In the genomic region with DNA sequence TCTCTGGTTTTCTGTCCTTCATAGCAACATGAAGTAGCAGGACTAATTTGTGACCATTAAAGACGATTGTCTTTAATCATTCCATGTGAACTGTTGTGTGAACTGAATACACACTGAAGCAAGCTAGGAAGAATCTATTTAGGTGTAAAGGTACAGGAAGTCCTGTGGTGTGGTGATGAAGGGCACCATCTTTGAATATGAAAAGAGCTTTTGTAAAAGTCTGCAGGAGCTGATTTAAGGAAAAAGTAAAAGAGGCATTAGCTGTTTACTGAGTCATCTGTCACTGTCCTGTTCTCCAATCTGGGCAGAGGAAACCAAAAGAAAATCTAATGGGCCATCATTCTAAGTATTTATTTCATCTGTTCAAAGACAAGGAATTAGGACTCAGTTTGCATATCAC, we compare ENCODE assay signal across 25 mouse cellular contexts.
"Had no signal": no experiment of that assay in that cellular context is flagged by ENCODE, and none has a peak within 500 bp of the region (broad histone marks: within the 10 kb centered on the region; RNA-seq: fewer than 3 reads in every experiment).

No protein-coding gene starts in this region.

- H3K9me3 ChIP-seq: embryonic facial prominence, embryonic 10.5 days; embryonic facial prominence, embryonic 12.5 days; embryonic facial prominence, embryonic 13.5 days; embryonic facial prominence, embryonic 15.5 days; forebrain, embryonic 10.5 days; forebrain, embryonic 12.5 days; forebrain, embryonic 13.5 days; forebrain, embryonic 15.5 days; heart, embryonic 10.5 days had no signal

- H3K4me3 ChIP-seq: embryonic facial prominence, embryonic 10.5 days; embryonic facial prominence, embryonic 12.5 days; embryonic facial prominence, embryonic 13.5 days; embryonic facial prominence, embryonic 15.5 days; erythroblast, embryonic 14.5 days; forebrain, embryonic 10.5 days; forebrain, embryonic 12.5 days; forebrain, embryonic 13.5 days; forebrain, embryonic 15.5 days; gastrocnemius, adult 2 months; heart, adult 2 months; heart, embryonic 10.5 days had no signal

- H3K27ac ChIP-seq: embryonic facial prominence, embryonic 10.5 days; embryonic facial prominence, embryonic 12.5 days; embryonic facial prominence, embryonic 13.5 days; embryonic facial prominence, embryonic 15.5 days; forebrain, embryonic 10.5 days; forebrain, embryonic 12.5 days; forebrain, embryonic 13.5 days; forebrain, embryonic 15.5 days; gastrocnemius, adult 2 months; heart, adult 2 months; heart, embryonic 10.5 days had no signal

- H3K36me3 ChIP-seq: embryonic facial prominence, embryonic 10.5 days; embryonic facial prominence, embryonic 12.5 days; embryonic facial prominence, embryonic 13.5 days; embryonic facial prominence, embryonic 15.5 days; forebrain, embryonic 10.5 days; forebrain, embryonic 12.5 days; forebrain, embryonic 15.5 days; heart, embryonic 10.5 days had no signal

- H3K4me1 ChIP-seq: embryonic facial prominence, embryonic 10.5 days; embryonic facial prominence, embryonic 12.5 days; embryonic facial prominence, embryonic 13.5 days; embryonic facial prominence, embryonic 15.5 days; forebrain, embryonic 10.5 days; forebrain, embryonic 12.5 days; forebrain, embryonic 13.5 days; forebrain, embryonic 15.5 days; heart, embryonic 10.5 days had no signal

- H3K9ac ChIP-seq: embryonic facial prominence, embryonic 12.5 days; embryonic facial prominence, embryonic 13.5 days; embryonic facial prominence, embryonic 15.5 days; forebrain, embryonic 12.5 days; forebrain, embryonic 13.5 days; forebrain, embryonic 15.5 days; forebrain, postnatal 0 days had no signal

- DNase-seq: cerebellum, adult 9-11 months; cerebellum, postnatal 10 days; cerebellum, postnatal 14 days; cerebellum, postnatal 25 days; cerebellum, postnatal 36 days; embryo, embryonic 11 days; forebrain, postnatal 0 days; gastrocnemius, adult 2 months; gastrocnemius, postnatal 10 days; gastrocnemius, postnatal 14 days; gastrocnemius, postnatal 25 days; gastrocnemius, postnatal 36 days; heart, adult 11 months; heart, adult 18-20 months; heart, adult 2 months had no signal
